Mouse (Mus musculus) CH12.LX (cell line): ENCODE results near the gene Tmem150a. TPM values are rescaled to one million over a fixed set of nuclear protein-coding genes. Genes with fewer than 3 reads are reported as not detected.
A peak's percentile ranks its signal among the peaks of the same experiment; 100 is the strongest.

ENCODE experiments used
- DNase-seq: peaks from one replicate; pipeline ENCODE4 v3.0.0-alpha.2; 2013; ENCODE audit errors: extremely low read depth
- H3K27ac ChIP-seq: 2 replicates; pipeline ENCODE4 v1.5.1; 2012; ENCODE audit warnings: low read depth, mild to moderate bottlenecking, control low read depth, moderate library complexity; ENCODE audit not compliant: insufficient read depth
- H3K27me3 ChIP-seq: replicated peaks from 2 replicates; pipeline ENCODE3; 2012; ENCODE audit warnings: inconsistent platforms
- H3K36me3 ChIP-seq, 2 experiments: replicated peaks in 1 of 2; 2 replicates each; pipeline versions ENCODE3 to v1.6.1; 2012; ENCODE audit warnings: inconsistent platforms in 1 of 2, low read length in 1 of 2, mild to moderate bottlenecking in 1 of 2, mixed read lengths in 1 of 2, moderate library complexity in 1 of 2; ENCODE audit not compliant: control insufficient read depth in 1 of 2, insufficient read depth in 1 of 2
- H3K4me1 ChIP-seq, 2 experiments: 2 replicates each; pipeline ENCODE4 v1.6.1; 2012; ENCODE audit warnings: inconsistent platforms in 1 of 2, moderate library complexity in 1 of 2; ENCODE audit not compliant: insufficient read depth in 2 of 2, control insufficient read depth in 1 of 2
- H3K4me2 ChIP-seq: 2 replicates; pipeline ENCODE4 v1.6.1; 2012; ENCODE audit warnings: low read depth, mild to moderate bottlenecking, control low read depth; ENCODE audit not compliant: poor library complexity, insufficient read depth, severe bottlenecking
- H3K4me3 ChIP-seq, 3 experiments: fragments of 150-350 bp in 1 of 3; sonication (generic) in 1 of 3; replicated peaks in 1 of 3; 2 replicates each; pipeline versions ENCODE3 to v1.5.1; 2011 to 2012; ENCODE audit warnings: low read depth in 2 of 3, low read length in 2 of 3, mild to moderate bottlenecking in 2 of 3, moderate library complexity in 2 of 3, control low read depth in 1 of 3, improper control_type of control experiment in 1 of 3, inconsistent platforms in 1 of 3, mixed read lengths in 1 of 3; ENCODE audit not compliant: poor library complexity in 1 of 3
- H3K79me2 ChIP-seq: replicated peaks from 2 replicates; pipeline ENCODE4 v1.6.1; 2012; ENCODE audit warnings: mild to moderate bottlenecking, moderate library complexity; ENCODE audit not compliant: control insufficient read depth, poor library complexity, insufficient read depth, severe bottlenecking; ENCODE audit errors: extremely low read depth
- H3K9ac ChIP-seq: 2 replicates; pipeline ENCODE4 v1.6.1; 2012; ENCODE audit warnings: low read depth, mild to moderate bottlenecking, control low read depth, moderate library complexity; ENCODE audit not compliant: insufficient read depth
- H3K9me3 ChIP-seq: replicated peaks from 2 replicates; pipeline ENCODE3; 2012; ENCODE audit warnings: low read length, inconsistent platforms, mixed read lengths
- BHLHE40 ChIP-seq: IDR thresholded peaks from 2 replicates; pipeline ENCODE4 v1.6.1; 2011; ENCODE audit warnings: mild to moderate bottlenecking, low read depth, low read length, improper control_type of control experiment
- CHD1 ChIP-seq: IDR thresholded peaks from 2 replicates; pipeline ENCODE4 v1.6.1; 2012; ENCODE audit warnings: low read depth, low read length, improper control_type of control experiment, inconsistent platforms
- CHD2 ChIP-seq: IDR thresholded peaks from 2 replicates; pipeline ENCODE4 v1.6.1; 2011; ENCODE audit warnings: low read length, improper control_type of control experiment
- CTCF ChIP-seq, 2 experiments: IDR thresholded peaks in 1 of 2; conservative IDR thresholded peaks in 1 of 2; 2 replicates each; pipeline ENCODE4 v1.5.1; 2011 to 2012; ENCODE audit warnings: low read depth in 2 of 2, low read length in 2 of 2, improper control_type of control experiment in 1 of 2, inconsistent platforms in 1 of 2, mild to moderate bottlenecking in 1 of 2, moderate library complexity in 1 of 2
- E2F4 ChIP-seq: IDR thresholded peaks from 2 replicates; pipeline ENCODE4 v1.6.1; 2011; ENCODE audit warnings: low read depth, low read length, improper control_type of control experiment; ENCODE audit not compliant: insufficient replicate concordance
- EP300 ChIP-seq: IDR thresholded peaks from 2 replicates; pipeline ENCODE4 v1.6.1; 2011; ENCODE audit warnings: low read length, improper control_type of control experiment
- HCFC1 ChIP-seq: IDR thresholded peaks from 2 replicates; pipeline ENCODE4 v1.6.1; 2012; ENCODE audit warnings: low read depth, mild to moderate bottlenecking, inconsistent platforms, low read length, improper control_type of control experiment
- IRF4 ChIP-seq: IDR thresholded peaks from 2 replicates; pipeline ENCODE4 v1.6.1; 2014; ENCODE audit warnings: low read depth, mild to moderate bottlenecking, inconsistent platforms, low read length, improper control_type of control experiment
- JUN ChIP-seq: IDR thresholded peaks from 2 replicates; pipeline ENCODE4 v1.6.1; 2011; ENCODE audit warnings: low read depth, mild to moderate bottlenecking, low read length, improper control_type of control experiment, moderate library complexity; ENCODE audit not compliant: insufficient read depth
- JUND ChIP-seq: conservative IDR thresholded peaks from 2 replicates; pipeline ENCODE4 v1.6.1; 2011; ENCODE audit warnings: low read depth, low read length, improper control_type of control experiment
- MAX ChIP-seq: IDR thresholded peaks from 2 replicates; pipeline ENCODE4 v1.6.1; 2011; ENCODE audit warnings: low read length, improper control_type of control experiment
- MEF2A ChIP-seq: IDR thresholded peaks from 2 replicates; pipeline ENCODE4 v1.6.1; 2014; ENCODE audit warnings: low read depth, mild to moderate bottlenecking, inconsistent platforms, low read length, improper control_type of control experiment, borderline replicate concordance
- NELFE ChIP-seq: IDR thresholded peaks from 2 replicates; pipeline ENCODE4 v1.6.1; 2011; ENCODE audit warnings: low read depth, low read length, improper control_type of control experiment
- NRF1 ChIP-seq: IDR thresholded peaks from 2 replicates; pipeline ENCODE4 v1.6.1; 2014; ENCODE audit warnings: low read depth, mild to moderate bottlenecking, inconsistent platforms, low read length, improper control_type of control experiment, moderate library complexity
- POLR2AphosphoS2 ChIP-seq: IDR thresholded peaks from 2 replicates; pipeline ENCODE4 v1.6.1; 2011; ENCODE audit warnings: low read depth, low read length, improper control_type of control experiment
- RAD21 ChIP-seq: IDR thresholded peaks from 2 replicates; pipeline ENCODE4 v1.6.1; 2011; ENCODE audit warnings: low read depth, mild to moderate bottlenecking, low read length, improper control_type of control experiment, moderate library complexity
- RCOR1 ChIP-seq: conservative IDR thresholded peaks from 2 replicates; pipeline ENCODE4 v1.6.1; 2012; ENCODE audit warnings: low read depth, mild to moderate bottlenecking, inconsistent platforms, low read length, improper control_type of control experiment
- SIN3A ChIP-seq: IDR thresholded peaks from 2 replicates; pipeline ENCODE4 v1.6.1; 2012; ENCODE audit warnings: low read length, improper control_type of control experiment, inconsistent platforms
- ZC3H11A ChIP-seq: IDR thresholded peaks from 2 replicates; pipeline ENCODE4 v1.6.1; 2012; ENCODE audit warnings: low read depth, mild to moderate bottlenecking, inconsistent platforms, low read length, improper control_type of control experiment
- ZKSCAN1 ChIP-seq: IDR thresholded peaks from 2 replicates; pipeline ENCODE4 v1.6.1; 2012; ENCODE audit warnings: low read depth, inconsistent platforms, low read length, improper control_type of control experiment, borderline replicate concordance
- dilution Hi-C: fragments of 300-500 bp; cut with MboI; formaldehyde crosslinking; loops from 2 replicates; pipeline ENCODE4 v1.14.3; 2020; ENCODE audit warnings: low sequenced_read_pairs; ENCODE audit not compliant: extremely low pct_unique_long_range_greater_than_20kb, extremely low pct_ligation_motif_present
- in situ Hi-C: fragments of 300-500 bp; cut with MboI; formaldehyde crosslinking; loops from 3 replicates; pipeline ENCODE4 v1.14.3; 2019; ENCODE audit warnings: low sequenced_read_pairs, low pct_ligation_motif_present, low pct_unique_long_range_greater_than_20kb, mixed read lengths
- polyA plus RNA-seq: library from polyadenylated mRNA; unstranded; fragments of >175 nt; gene quantifications from 2 replicates; pipeline ENCODE4 v1.2.1, GENCODE M21; 2012; ENCODE audit warnings: low read depth; ENCODE audit not compliant: insufficient read length
- total RNA-seq, 2 experiments: library from RNA; depleted of rRNA; stranded (reverse); fragments of 300-350 nt in 1 of 2; fragments of >200 nt in 1 of 2; gene quantifications; 2 replicates each; pipeline ENCODE4 v1.2.3; 2012 to 2014

The Tmem150a gene
- total and polyA plus RNA-seq, 3 experiments, result 0.24 to 0.93 (median 0.59) TPM

DNA sequence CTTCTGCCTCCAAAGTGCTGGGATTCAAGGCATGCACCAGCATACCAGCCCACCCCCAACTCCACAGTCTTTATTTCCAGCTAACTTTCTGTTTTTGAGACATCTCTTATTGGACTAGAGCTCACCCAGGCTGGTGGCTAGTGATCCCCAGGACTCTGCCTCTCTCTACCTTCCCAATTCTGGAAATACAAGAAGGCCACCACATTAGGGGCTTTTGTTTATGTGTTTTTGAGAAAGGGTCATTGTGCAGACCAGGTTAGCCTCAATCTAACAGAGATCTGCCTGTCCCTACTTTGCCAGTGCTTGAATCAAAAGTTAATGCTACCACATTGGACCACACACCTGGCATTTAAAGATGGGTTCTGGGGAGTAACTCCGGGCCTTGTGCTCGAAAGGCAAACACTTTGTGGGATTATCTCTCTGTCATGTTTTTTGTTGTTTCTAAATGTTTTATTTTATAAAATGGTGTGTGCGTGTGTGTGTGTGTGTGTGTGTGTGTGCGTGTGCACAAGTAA, 12.3 kb downstream of the Tmem150a start:
- Histone ChIP-seq H3K36me3 (no peaks in the 10 kb centered on the region), H3K79me2 (no peaks in the 10 kb centered on the region), H3K9ac (no peak overlapping the region), H3K27me3 (peaks cover 3% of the 10 kb centered on the region), H3K4me3 (no peak overlapping the region), H3K27ac (no peak overlapping the region), H3K9me3 (no peaks in the 10 kb centered on the region)
- DNase-seq, result no peak
- in situ Hi-C loops, result no loop called here
- no peak for TF ChIP-seq CTCF (conservative IDR thresholded peaks at IDR 0.05 in 1 of 2, IDR thresholded peaks at IDR 0.05 in 1 of 2; ENCODE audit: low read depth in 2 of 2, low read length in 2 of 2)
- TF ChIP-seq NRF1, result no peak
- no peak for TF ChIP-seq RCOR1
- no peak for TF ChIP-seq CHD2
- TF ChIP-seq HCFC1, result no peak
- TF ChIP-seq CHD1, result no peak
- TF ChIP-seq E2F4, result no peak
- no peak for TF ChIP-seq ZC3H11A
- no peak for TF ChIP-seq JUN
- TF ChIP-seq POLR2AphosphoS2, result no peak
- TF ChIP-seq MEF2A, result no peak
- TF ChIP-seq IRF4, result no peak
- no peak for TF ChIP-seq JUND
- no peak for TF ChIP-seq EP300
- TF ChIP-seq SIN3A, result no peak
- no peak for TF ChIP-seq MAX
- no peak for TF ChIP-seq ZKSCAN1
- TF ChIP-seq BHLHE40, result no peak
- no peak for TF ChIP-seq NELFE
- TF ChIP-seq, all 38 proteins: peak for 0
- Histone ChIP-seq H3K4me2 (no peak overlapping the region), H3K4me1 (peaks cover 0 to 3% of the 10 kb centered on the region in 2 experiments; a peak in 1 of 4 replicates)
- dilution Hi-C loops, result no loop called here

- Histone ChIP-seq H3K4me3 (no peak overlapping the region), H3K27me3 (peaks cover 3% of the 10 kb centered on the region), H3K9me3 (no peaks in the 10 kb centered on the region), H3K79me2 (no peaks in the 10 kb centered on the region), H3K4me2 (no peak overlapping the region), H3K27ac (no peak overlapping the region), H3K9ac (no peak overlapping the region), H3K36me3 (no peaks in the 10 kb centered on the region), H3K4me1 (no peaks in the 10 kb centered on the region)
- dilution Hi-C loops, result no loop called here
- peak in 1 of 2 experiments; percentile 14; a peak in 3 of 4 replicates for TF ChIP-seq CTCF (conservative IDR thresholded peaks at IDR 0.05 in 1 of 2, IDR thresholded peaks at IDR 0.05 in 1 of 2; ENCODE audit: low read depth in 2 of 2, low read length in 2 of 2)
- TF ChIP-seq RAD21, result no peak
- TF ChIP-seq JUND, result no peak
- no peak for DNase-seq
- in situ Hi-C loops, result no loop called here
Observed at GRCm38 (mm10) chr6:72369557-72369956, 14.3 kb downstream of the Tmem150a start.
